Mouse (Mus musculus): ENCODE data around the gene H6pd. TPM values are rescaled to one million over a fixed set of nuclear protein-coding genes. Genes with fewer than 3 reads are reported as not detected.
A peak's percentile ranks its signal among the peaks of the same experiment; 100 is the strongest.

The H6pd gene
- total and polyA plus RNA-seq, 2 experiments from 2014 or later, result 7.3 to 25.7 TPM

- 83% methylated on average over 10 of the region's 10 CpGs for WGBS
- no peaks in the 10 kb centered on the region for H3K27me3 ChIP-seq (ENCODE audit: control insufficient read depth, insufficient read depth, low read length)
- ATAC-seq (ENCODE audit: insufficient read depth, low read depth), result no peak
- H3K9ac ChIP-seq (replicated peaks; ENCODE audit: low read depth, low read length), result no peak overlapping the region
- no peak for TF ChIP-seq CTCF (IDR thresholded peaks at IDR 0.05; ENCODE audit: low read depth)
- no peak for TF ChIP-seq EP300 (IDR thresholded peaks at IDR 0.05; ENCODE audit: low read depth)
- H3K36me3 ChIP-seq (replicated peaks; ENCODE audit: control insufficient read depth, insufficient read depth, low read length), result peaks cover 18% of the 10 kb centered on the region
- peaks cover 32% of the 10 kb centered on the region for H3K4me1 ChIP-seq (ENCODE audit: control insufficient read depth, insufficient read depth)
- no peak overlapping the region for H3K27ac ChIP-seq (ENCODE audit: low read depth)
- no peak overlapping the region for H3K4me3 ChIP-seq (ENCODE audit: low read depth, low read length)
- H3K9me3 ChIP-seq (replicated peaks; ENCODE audit: control insufficient read depth, low read length), result no peaks in the 10 kb centered on the region
- no peak overlapping the region for H3K4me2 ChIP-seq (ENCODE audit: low read depth, low read length)
- no peak for DNase-seq (ENCODE audit: low spot score)
Observed at GRCm38 (mm10) chr4:149986671-149987417, 22.0 kb downstream of the H6pd start.

GRCm38 (mm10) chr4:149983921-149984645 lies 24.7 kb downstream of the H6pd start:
- H3K27ac ChIP-seq (ENCODE audit: low read depth), result no peak overlapping the region
- peaks cover 32% of the 10 kb centered on the region for H3K36me3 ChIP-seq (replicated peaks; ENCODE audit: control insufficient read depth, insufficient read depth, low read length)
- ATAC-seq (ENCODE audit: insufficient read depth, low read depth) (no peak), DNase-seq (ENCODE audit: low spot score) (no peak)
- no peak overlapping the region for H3K4me2 ChIP-seq (ENCODE audit: low read depth, low read length)
- no peaks in the 10 kb centered on the region for H3K9me3 ChIP-seq (replicated peaks; ENCODE audit: control insufficient read depth, low read length)
- H3K27me3 ChIP-seq (ENCODE audit: control insufficient read depth, insufficient read depth, low read length), result no peaks in the 10 kb centered on the region
- no peak for TF ChIP-seq CTCF (IDR thresholded peaks at IDR 0.05; ENCODE audit: low read depth)
- TF ChIP-seq EP300 (IDR thresholded peaks at IDR 0.05; ENCODE audit: low read depth), result no peak
- 88% methylated on average over 23 of the region's 23 CpGs for WGBS
- H3K4me1 ChIP-seq (ENCODE audit: control insufficient read depth, insufficient read depth), result peaks cover 14% of the 10 kb centered on the region
- no peak overlapping the region for H3K9ac ChIP-seq (replicated peaks; ENCODE audit: low read depth, low read length)
- no peak overlapping the region for H3K4me3 ChIP-seq (ENCODE audit: low read depth, low read length)

DNA sequence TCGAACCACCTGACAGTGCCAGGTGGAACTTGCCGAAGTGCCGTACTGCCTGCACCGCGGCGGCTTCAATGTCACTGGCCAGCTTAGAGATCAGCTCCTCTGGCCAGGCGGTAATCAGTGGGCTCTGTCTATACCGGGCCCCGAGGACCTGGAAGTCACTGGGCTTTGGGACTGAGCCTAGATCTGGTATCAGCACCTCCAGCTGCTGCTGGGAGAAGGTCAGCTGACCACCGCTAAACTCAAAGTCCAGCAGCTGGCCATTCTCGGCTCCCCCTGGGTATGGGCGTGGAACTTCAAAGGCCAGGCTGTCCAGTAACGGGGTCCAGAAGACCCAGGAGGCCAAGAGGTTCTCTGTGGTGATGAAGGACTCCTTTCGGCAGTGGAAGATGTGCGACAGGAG lies 26.7 kb downstream of the H6pd start:
- no peak overlapping the region for H3K4me3 ChIP-seq (ENCODE audit: low read depth, low read length)
- DNase-seq (ENCODE audit: low spot score) (no peak), ATAC-seq (ENCODE audit: insufficient read depth, low read depth) (no peak)
- no peak overlapping the region for H3K4me2 ChIP-seq (ENCODE audit: low read depth, low read length)
- 81% methylated on average over 15 of the region's 15 CpGs for WGBS
- no peaks in the 10 kb centered on the region for H3K9me3 ChIP-seq (replicated peaks; ENCODE audit: control insufficient read depth, low read length)
- TF ChIP-seq CTCF (IDR thresholded peaks at IDR 0.05; ENCODE audit: low read depth) (no peak), EP300 (IDR thresholded peaks at IDR 0.05; ENCODE audit: low read depth) (no peak)
- peaks cover 13% of the 10 kb centered on the region for H3K4me1 ChIP-seq (ENCODE audit: control insufficient read depth, insufficient read depth)
- H3K36me3 ChIP-seq (replicated peaks; ENCODE audit: control insufficient read depth, insufficient read depth, low read length), result peaks cover 32% of the 10 kb centered on the region
- H3K27ac ChIP-seq (ENCODE audit: low read depth), result no peak overlapping the region
- H3K27me3 ChIP-seq (ENCODE audit: control insufficient read depth, insufficient read depth, low read length), result no peaks in the 10 kb centered on the region
- H3K9ac ChIP-seq (replicated peaks; ENCODE audit: low read depth, low read length), result no peak overlapping the region

DNA sequence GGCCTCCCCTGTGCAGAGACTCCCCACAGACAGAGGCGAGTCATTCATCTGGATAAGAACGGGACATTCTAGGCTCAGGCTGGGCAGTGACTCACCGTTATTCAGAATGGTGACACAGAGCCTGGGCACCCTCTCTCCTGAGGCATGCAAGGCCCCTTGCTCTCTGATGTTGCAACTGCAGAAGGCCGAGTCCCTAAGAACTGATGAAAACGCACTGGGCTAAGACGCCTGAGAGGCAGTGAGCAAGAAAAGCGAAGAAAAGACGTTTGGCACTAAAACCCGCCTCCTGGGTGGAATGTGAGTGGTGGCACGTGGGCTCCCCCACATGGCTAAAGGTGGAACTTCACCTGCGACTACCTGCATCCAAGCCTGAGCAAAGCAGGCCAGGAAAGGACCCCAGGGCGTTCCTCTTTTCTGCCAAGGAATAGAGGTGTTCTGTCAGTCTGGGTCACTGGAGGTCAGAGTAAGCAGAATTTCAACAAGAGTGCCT lies 29.0 kb downstream of the H6pd start:
- ATAC-seq (ENCODE audit: insufficient read depth, low read depth) (peak; percentile 54; the same call in 1 of the 2 replicates), DNase-seq (ENCODE audit: low spot score) (no peak)
- TF ChIP-seq CTCF (IDR thresholded peaks at IDR 0.05; ENCODE audit: low read depth) (peak; percentile 92), EP300 (IDR thresholded peaks at IDR 0.05; ENCODE audit: low read depth) (no peak)
- H3K36me3 ChIP-seq (replicated peaks; ENCODE audit: control insufficient read depth, insufficient read depth, low read length), result peaks cover 32% of the 10 kb centered on the region
- 5% methylated on average over 12 of the region's 12 CpGs for WGBS
- H3K4me1 ChIP-seq (ENCODE audit: control insufficient read depth, insufficient read depth), result peaks cover 13% of the 10 kb centered on the region
- peak overlapping the region; percentile 11; the same call in 1 of the 2 replicates for H3K4me3 ChIP-seq (ENCODE audit: low read depth, low read length)
- H3K4me2 ChIP-seq (ENCODE audit: low read depth, low read length), result peak overlapping the region; percentile 51
- no peak overlapping the region for H3K27ac ChIP-seq (ENCODE audit: low read depth)
- no peaks in the 10 kb centered on the region for H3K9me3 ChIP-seq (replicated peaks; ENCODE audit: control insufficient read depth, low read length)
- H3K27me3 ChIP-seq (ENCODE audit: control insufficient read depth, insufficient read depth, low read length), result no peaks in the 10 kb centered on the region
- no peak overlapping the region for H3K9ac ChIP-seq (replicated peaks; ENCODE audit: low read depth, low read length)

GRCm38 (mm10) chr4:149978820-149979219 lies 30.0 kb downstream of the H6pd start:
- WGBS, result 68% methylated on average over 2 of the region's 2 CpGs
- DNase-seq (ENCODE audit: low spot score) (no peak), ATAC-seq (ENCODE audit: insufficient read depth, low read depth) (no peak)
- Histone ChIP-seq H3K9me3 (replicated peaks; ENCODE audit: control insufficient read depth, low read length) (no peaks in the 10 kb centered on the region), H3K36me3 (replicated peaks; ENCODE audit: control insufficient read depth, insufficient read depth, low read length) (peaks cover 29% of the 10 kb centered on the region), H3K4me3 (ENCODE audit: low read depth, low read length) (no peak overlapping the region), H3K9ac (replicated peaks; ENCODE audit: low read depth, low read length) (no peak overlapping the region), H3K4me2 (ENCODE audit: low read depth, low read length) (no peak overlapping the region), H3K27me3 (ENCODE audit: control insufficient read depth, insufficient read depth, low read length) (no peaks in the 10 kb centered on the region), H3K4me1 (ENCODE audit: control insufficient read depth, insufficient read depth) (peaks cover 13% of the 10 kb centered on the region), H3K27ac (ENCODE audit: low read depth) (no peak overlapping the region)
- TF ChIP-seq CTCF (IDR thresholded peaks at IDR 0.05; ENCODE audit: low read depth), result no peak
- no peak for TF ChIP-seq EP300 (IDR thresholded peaks at IDR 0.05; ENCODE audit: low read depth)

All from heart, postnatal 0 days (tissue).